Mouse (Mus musculus) bone marrow, adult 2 months (tissue): ENCODE results near the gene Gpr27.

Source experiments
- CTCF ChIP-seq: fragments of 200-500 bp; IDR thresholded peaks from 2 replicates; pipeline ENCODE4 v1.5.1; 2011; ENCODE audit warnings: low read length, control low read depth; ENCODE audit not compliant: control insufficient read depth, insufficient read depth
- POLR2A ChIP-seq: fragments of 200-500 bp; IDR thresholded peaks from 2 replicates; pipeline ENCODE4 v1.6.1; 2011; ENCODE audit warnings: low read depth, mild to moderate bottlenecking, control low read depth, low read length, borderline replicate concordance; ENCODE audit not compliant: control insufficient read depth

GRCm38 (mm10) chr6:99652341-99652740, 40.1 kb upstream of the Gpr27 start:
- TF ChIP-seq POLR2A (no peak), CTCF (no peak)
